In the genomic region with DNA sequence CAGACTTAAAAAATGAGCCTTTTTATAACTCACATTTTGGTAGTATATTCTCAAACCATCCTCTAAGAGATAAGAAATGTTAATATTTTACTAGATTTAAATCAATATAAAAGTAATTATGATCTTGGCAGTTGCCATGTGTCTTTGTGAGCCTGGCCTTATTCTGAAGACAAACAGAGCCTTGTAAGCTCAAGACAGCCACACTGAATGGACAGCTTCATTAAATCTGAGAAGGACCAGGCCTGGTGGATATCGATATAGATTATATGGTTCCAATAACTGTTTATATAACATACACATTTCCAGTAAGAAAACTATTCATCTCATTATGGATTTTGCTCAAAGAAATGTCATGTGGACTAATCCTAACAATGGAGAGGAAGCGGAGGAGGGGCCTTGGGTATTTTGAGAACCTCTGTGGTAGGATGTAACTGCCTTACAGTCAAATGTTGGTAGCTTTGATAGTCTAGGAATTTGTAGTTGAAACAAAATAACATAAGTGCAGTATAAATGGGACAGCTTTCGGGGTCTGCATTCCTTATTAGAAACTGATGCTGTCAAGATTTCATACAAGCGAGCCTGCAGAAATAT, we compare ENCODE assay signal across 15 mouse cellular contexts.
"Had no signal": no experiment of that assay in that cellular context is flagged by ENCODE, and none has a peak within 500 bp of the region (broad histone marks: within the 10 kb centered on the region; RNA-seq: fewer than 3 reads in every experiment).

No protein-coding gene starts in this region.

- H3K4me1 ChIP-seq: midbrain, embryonic 15.5 days; neural tube, embryonic 12.5 days had no signal

- H3K9me3 ChIP-seq: megakaryocyte, embryonic 14.5 days; midbrain, embryonic 15.5 days; neural tube, embryonic 12.5 days had no signal

- H3K27ac ChIP-seq: hindbrain, postnatal 0 days; kidney, postnatal 0 days; liver, embryonic 14.5 days; macrophage; midbrain, embryonic 15.5 days; neural tube, embryonic 12.5 days had no signal

- DNase-seq: kidney, adult 11 months; kidney, postnatal 36 days; layer of hippocampus, adult 9-11 months; lung, adult 2 months; lung, postnatal 10 days; thymus, adult 18-20 months; thymus, postnatal 14 days had no signal

- H3K4me2 ChIP-seq: midbrain, embryonic 11.5 days; midbrain, embryonic 15.5 days; neural tube, embryonic 12.5 days had no signal

- H3K36me3 ChIP-seq: midbrain, embryonic 15.5 days; neural tube, embryonic 12.5 days had no signal

- H3K27me3 ChIP-seq: megakaryocyte, embryonic 14.5 days; midbrain, embryonic 15.5 days; neural tube, embryonic 12.5 days had no signal

- H3K4me3 ChIP-seq: megakaryocyte, embryonic 14.5 days; midbrain, embryonic 15.5 days; neural tube, embryonic 12.5 days had no signal

- ATAC-seq: hindbrain, postnatal 0 days; midbrain, embryonic 15.5 days had no signal

- H3K9ac ChIP-seq: liver, embryonic 14.5 days; midbrain, embryonic 15.5 days; neural tube, embryonic 12.5 days had no signal
